Mouse (Mus musculus) intestine, embryonic 16.5 days (tissue): Measurements from ENCODE around the gene Tln1. TPM values are rescaled to one million over a fixed set of nuclear protein-coding genes. Genes with fewer than 3 reads are reported as not detected.
"Not testable (repeated sequence)": the region's sequence is repeated elsewhere in the genome, so short reads cannot be mapped to it uniquely, and the experiment has no call there.

Experiments used
- ATAC-seq: fragments of 200-750 bp; cut with Nextera tagmentation; 2 replicates; pipeline ENCODE4 v1.8.0; 2017; ENCODE audit warnings: moderate TSS enrichment, moderate library complexity
- H3K27ac ChIP-seq: fragments of 300-500 bp; sonication (generic); 2 replicates; pipeline ENCODE4 v1.5.1; 2014; ENCODE audit warnings: mild to moderate bottlenecking, low read length
- H3K27me3 ChIP-seq: fragments of 300-500 bp; sonication (generic); replicated peaks from 2 replicates; pipeline ENCODE4 v1.6.1; 2014; ENCODE audit warnings: low read length, control low read depth, mixed read lengths; ENCODE audit not compliant: control insufficient read depth, insufficient read depth
- H3K36me3 ChIP-seq: fragments of 300-500 bp; sonication (generic); 2 replicates; pipeline ENCODE4 v1.6.1; 2014; ENCODE audit warnings: low read length, control low read depth; ENCODE audit not compliant: control insufficient read depth, insufficient read depth
- H3K4me1 ChIP-seq: fragments of 300-500 bp; sonication (generic); 2 replicates; pipeline ENCODE4 v1.6.1; 2014; ENCODE audit warnings: low read length, control low read depth, mixed read lengths; ENCODE audit not compliant: control insufficient read depth, insufficient read depth
- H3K4me2 ChIP-seq: fragments of 300-500 bp; sonication (generic); 2 replicates; pipeline ENCODE4 v1.6.1; 2014; ENCODE audit warnings: low read depth, low read length, control low read depth
- H3K4me3 ChIP-seq: fragments of 300-500 bp; sonication (generic); 2 replicates; pipeline ENCODE4 v1.5.1; 2014; ENCODE audit warnings: mild to moderate bottlenecking, low read length
- H3K9ac ChIP-seq: fragments of 300-500 bp; sonication (generic); 2 replicates; pipeline ENCODE4 v1.6.1; 2014; ENCODE audit warnings: low read depth, low read length
- H3K9me3 ChIP-seq: fragments of 300-500 bp; sonication (generic); 2 replicates; pipeline ENCODE4 v1.6.1; 2016; ENCODE audit warnings: low read length, control low read depth; ENCODE audit not compliant: control insufficient read depth
- WGBS: fragments of 180-500 bp; shearing (Covaris S2); extraction: QIAGEN DNeasy Blood & Tissue Kit; methylation state at CpG from one replicate; pipeline ENCODE4 v1.1.7; 2014; 5-methylcytosine and 5-hydroxymethylcytosine counted together
- polyA plus RNA-seq: library from polyadenylated mRNA; unstranded; fragments of >200 nt; fragmentation: Nextera tagmentation; extraction: Ambion mirVana; gene quantifications from 2 replicates; pipeline ENCODE4 v1.2.1, GENCODE M21; 2015

The Tln1 gene
- 41.2 and 41.9 TPM in 2 replicates for polyA plus RNA-seq

- peak; percentile 94 for ATAC-seq
- peaks cover 48% of the 10 kb centered on the region for H3K4me1 ChIP-seq
- H3K36me3 ChIP-seq: peaks cover 11% of the 10 kb centered on the region; the same call in 1 of the 2 replicates
- H3K9ac ChIP-seq: peak within 1 kb of the TSS; percentile 95
- peak within 1 kb of the TSS; percentile 71 for H3K4me3 ChIP-seq
- peak within 1 kb of the TSS; percentile 90 for H3K4me2 ChIP-seq
- peak within 1 kb of the TSS; percentile 100 for H3K27ac ChIP-seq
- WGBS: under 1% methylated on average over 62 of the region's 62 CpGs
- no peaks in the 10 kb centered on the region for H3K9me3 ChIP-seq
- H3K27me3 ChIP-seq: no peaks in the 10 kb centered on the region
Observed at GRCm38 (mm10) chr4:43561997-43562768, at the start of gene Tln1, which contains the start of gene Creb3. Gene Tln1, minus strand, starts transcription at chr4:43562691. Gene Creb3, plus strand, starts transcription at chr4:43562332.

- Histone ChIP-seq H3K27me3 (no peaks in the 10 kb centered on the region), H3K4me2 (no peak overlapping the region)
- peak; percentile 73 for ATAC-seq
Observed at GRCm38 (mm10) chr4:43604751-43605685, 42.5 kb upstream of the Tln1 start.

DNA sequence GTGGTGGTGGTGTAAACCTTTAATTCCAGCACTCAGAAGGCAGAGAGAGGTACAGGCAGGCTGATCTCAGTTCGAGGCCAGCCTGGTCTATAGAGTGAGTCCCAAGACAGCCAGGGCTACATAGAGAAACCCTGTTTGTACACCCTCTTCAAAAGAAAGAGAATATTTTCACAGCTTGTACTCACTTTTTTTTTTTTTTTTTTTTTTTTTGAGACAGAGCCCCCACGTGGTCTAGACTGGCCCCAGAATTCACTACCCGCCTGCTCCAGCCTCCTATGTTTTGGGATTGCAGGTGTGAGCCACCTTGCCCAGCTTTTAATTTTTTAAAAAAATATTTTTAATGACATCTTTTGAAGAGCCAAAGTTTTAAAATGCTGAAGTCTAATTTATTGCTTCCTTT lies 41.6 kb upstream of the Tln1 start:
- ATAC-seq: no peak
- H3K4me1 ChIP-seq: no peaks in the 10 kb centered on the region
- no peaks in the 10 kb centered on the region for H3K27me3 ChIP-seq
- WGBS: 66% methylated on average over 3 of the region's 3 CpGs
- no peak overlapping the region for H3K27ac ChIP-seq
- no peak overlapping the region for H3K4me2 ChIP-seq
- no peak overlapping the region for H3K9ac ChIP-seq
- H3K36me3 ChIP-seq: no peaks in the 10 kb centered on the region
- no peak overlapping the region for H3K4me3 ChIP-seq
- no peaks in the 10 kb centered on the region for H3K9me3 ChIP-seq

More at GRCm38 (mm10) chr4:43604751-43605685, 42.5 kb upstream of the Tln1 start:
- no peaks in the 10 kb centered on the region for H3K4me1 ChIP-seq
- H3K9me3 ChIP-seq: no peaks in the 10 kb centered on the region
- no peaks in the 10 kb centered on the region for H3K36me3 ChIP-seq
- no peak overlapping the region for H3K27ac ChIP-seq
- H3K4me3 ChIP-seq: no peak overlapping the region
- 59% methylated on average over 9 of the region's 9 CpGs for WGBS
- H3K9ac ChIP-seq: no peak overlapping the region

- Histone ChIP-seq H3K27ac (no peak overlapping the region), H3K4me1 (no peaks in the 10 kb centered on the region), H3K9ac (no peak overlapping the region), H3K36me3 (no peaks in the 10 kb centered on the region), H3K4me3 (no peak overlapping the region), H3K4me2 (no peak overlapping the region), H3K9me3 (no peaks in the 10 kb centered on the region), H3K27me3 (no peaks in the 10 kb centered on the region)
- WGBS: 77% methylated on average over 9 of the region's 9 CpGs
- ATAC-seq: no peak
Observed at GRCm38 (mm10) chr4:43600195-43600934, 37.9 kb upstream of the Tln1 start.

- Histone ChIP-seq H3K27ac (no peak overlapping the region), H3K9ac (no peak overlapping the region), H3K27me3 (no peaks in the 10 kb centered on the region), H3K4me2 (no peak overlapping the region), H3K4me3 (no peak overlapping the region), H3K36me3 (no peaks in the 10 kb centered on the region), H3K4me1 (no peaks in the 10 kb centered on the region), H3K9me3 (no peaks in the 10 kb centered on the region)
- no peak for ATAC-seq
- WGBS: 76% methylated on average over 7 of the region's 7 CpGs
Observed at GRCm38 (mm10) chr4:43598650-43599380, 36.3 kb upstream of the Tln1 start.

DNA sequence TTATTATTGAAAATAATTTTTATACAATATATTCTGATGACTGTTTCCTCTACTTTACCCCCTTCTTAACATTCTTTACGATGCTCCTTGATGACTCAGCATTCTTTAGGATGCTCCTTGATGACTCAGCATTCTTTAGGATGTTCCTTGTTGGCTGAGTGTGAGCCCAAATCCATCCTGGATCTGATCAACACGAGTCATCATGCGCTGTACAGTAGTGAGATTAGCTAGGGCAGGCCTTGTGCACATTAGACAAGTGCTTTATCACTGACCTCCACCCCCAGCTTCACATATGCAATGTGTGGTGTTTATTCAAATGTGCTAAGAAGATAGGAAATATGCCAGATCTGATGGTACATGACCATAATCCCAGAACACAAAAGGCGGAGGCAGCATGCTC lies 35.7 kb upstream of the Tln1 start:
- WGBS: 86% methylated on average over 4 of the region's 4 CpGs
- no peak overlapping the region for H3K4me3 ChIP-seq
- H3K27ac ChIP-seq: no peak overlapping the region
- no peaks in the 10 kb centered on the region for H3K9me3 ChIP-seq
- ATAC-seq: 0 out of 2 replicates have a peak, but pooled peaks have one; percentile 46
- H3K4me2 ChIP-seq: no peak overlapping the region
- H3K4me1 ChIP-seq: no peaks in the 10 kb centered on the region
- H3K36me3 ChIP-seq: no peaks in the 10 kb centered on the region
- no peaks in the 10 kb centered on the region for H3K27me3 ChIP-seq
- H3K9ac ChIP-seq: no peak overlapping the region

- H3K27ac ChIP-seq, H3K27me3 ChIP-seq, H3K4me3 ChIP-seq, H3K4me2 ChIP-seq, H3K36me3 ChIP-seq, H3K9ac ChIP-seq, ATAC-seq, H3K4me1 ChIP-seq, H3K9me3 ChIP-seq: not testable (repeated sequence)
- 81% methylated on average over 2 of the region's 2 CpGs for WGBS
Observed at GRCm38 (mm10) chr4:43596597-43596996, 34.1 kb upstream of the Tln1 start.

GRCm38 (mm10) chr4:43593453-43593852 lies 31.0 kb upstream of the Tln1 start:
- H3K9ac ChIP-seq: no peak overlapping the region
- H3K27me3 ChIP-seq: no peaks in the 10 kb centered on the region
- no peak overlapping the region for H3K4me3 ChIP-seq
- H3K36me3 ChIP-seq: no peaks in the 10 kb centered on the region
- WGBS: 38% methylated on average over 3 of the region's 3 CpGs
- H3K4me1 ChIP-seq: no peaks in the 10 kb centered on the region
- no peak overlapping the region for H3K27ac ChIP-seq
- no peak for ATAC-seq
- no peak overlapping the region for H3K4me2 ChIP-seq
- H3K9me3 ChIP-seq: no peaks in the 10 kb centered on the region
